Mouse (Mus musculus) ES-Bruce4 (cell line): Measurements from ENCODE around the gene Gm10037. TPM values are rescaled to one million over a fixed set of nuclear protein-coding genes. Genes with fewer than 3 reads are reported as not detected.
"Not testable (repeated sequence)": the region's sequence is repeated elsewhere in the genome, so short reads cannot be mapped to it uniquely, and the experiment has no call there.

Experiments
- H3K27ac ChIP-seq: 2 replicates; pipeline ENCODE4 v1.5.1; 2012; ENCODE audit warnings: low read length, inconsistent platforms; ENCODE audit not compliant: insufficient read depth
- H3K27me3 ChIP-seq: 2 replicates; pipeline ENCODE4 v1.6.1; 2012; ENCODE audit warnings: mild to moderate bottlenecking, low read length, inconsistent platforms; ENCODE audit not compliant: control insufficient read depth, poor library complexity, insufficient read depth, severe bottlenecking
- H3K36me3 ChIP-seq: 2 replicates; pipeline ENCODE4 v1.6.1; 2012; ENCODE audit warnings: inconsistent platforms, mild to moderate bottlenecking, low read length, moderate library complexity; ENCODE audit not compliant: control insufficient read depth, poor library complexity, insufficient read depth, severe bottlenecking
- H3K4me1 ChIP-seq: one replicate; pipeline ENCODE4 v1.8.1; 2011; ENCODE audit warnings: low read length; ENCODE audit not compliant: control insufficient read depth, insufficient read depth
- H3K4me3 ChIP-seq: 2 replicates; pipeline ENCODE4 v1.5.1; 2011; ENCODE audit warnings: low read depth, mild to moderate bottlenecking, low read length
- H3K9ac ChIP-seq: 2 replicates; pipeline ENCODE4 v1.6.1; 2012; ENCODE audit warnings: low read depth, mild to moderate bottlenecking, inconsistent platforms; ENCODE audit not compliant: poor library complexity, severe bottlenecking
- H3K9me3 ChIP-seq: replicated peaks from 2 replicates; pipeline ENCODE4 v1.6.1; 2012; ENCODE audit warnings: mild to moderate bottlenecking, low read length, inconsistent platforms; ENCODE audit not compliant: control insufficient read depth, poor library complexity, insufficient read depth, severe bottlenecking
- CTCF ChIP-seq: IDR thresholded peaks from one replicate; pipeline ENCODE4 v1.8.1; 2011; ENCODE audit warnings: low read depth, low read length
- EP300 ChIP-seq: IDR thresholded peaks from 2 replicates; pipeline ENCODE4 v1.6.1; 2011; ENCODE audit warnings: low read depth, low read length; ENCODE audit not compliant: insufficient read depth
- POLR2A ChIP-seq: IDR thresholded peaks from one replicate; pipeline ENCODE4 v1.8.1; 2011; ENCODE audit warnings: low read length; ENCODE audit not compliant: insufficient read depth
- polyA plus RNA-seq: library from polyadenylated mRNA; stranded (reverse); fragments of >200 nt; gene quantifications from 2 replicates; pipeline ENCODE4 v1.2.4, GENCODE M21; 2011; ENCODE audit warnings: low read depth; ENCODE audit not compliant: missing spikeins, insufficient read depth, insufficient read length

The Gm10037 gene
- polyA plus RNA-seq, 1 experiment = 5.4 TPM

DNA sequence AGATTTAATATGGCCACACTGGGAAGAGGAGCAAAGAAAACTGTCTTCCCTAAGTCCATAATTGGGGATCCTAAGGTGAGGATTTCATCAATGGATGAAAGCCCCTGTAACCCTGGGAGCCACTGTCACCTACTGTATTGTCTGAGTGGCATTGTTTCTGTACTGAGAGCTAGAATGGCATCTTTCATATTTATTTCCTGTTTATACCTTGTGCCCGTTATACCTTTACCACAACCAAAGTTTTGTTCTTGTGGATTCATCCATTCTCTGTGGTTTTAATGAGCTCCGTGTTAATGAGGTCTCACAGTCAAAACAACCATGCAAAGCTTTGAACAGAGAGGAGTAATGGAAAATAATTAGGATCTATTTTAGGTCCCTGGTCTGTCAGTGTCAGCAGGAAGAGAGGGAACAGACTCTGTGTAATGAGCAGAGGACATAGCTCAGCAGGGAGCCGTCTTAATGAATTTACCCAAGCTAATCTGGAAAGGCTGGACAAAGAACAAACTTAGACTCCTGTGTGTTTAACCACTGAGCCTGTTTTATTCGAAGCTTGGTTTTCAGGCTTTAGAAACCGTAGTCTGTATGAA is 34.0 kb downstream of the Gm10037 start:
- TF ChIP-seq EP300 (no peak), CTCF (no peak), POLR2A (no peak)

DNA sequence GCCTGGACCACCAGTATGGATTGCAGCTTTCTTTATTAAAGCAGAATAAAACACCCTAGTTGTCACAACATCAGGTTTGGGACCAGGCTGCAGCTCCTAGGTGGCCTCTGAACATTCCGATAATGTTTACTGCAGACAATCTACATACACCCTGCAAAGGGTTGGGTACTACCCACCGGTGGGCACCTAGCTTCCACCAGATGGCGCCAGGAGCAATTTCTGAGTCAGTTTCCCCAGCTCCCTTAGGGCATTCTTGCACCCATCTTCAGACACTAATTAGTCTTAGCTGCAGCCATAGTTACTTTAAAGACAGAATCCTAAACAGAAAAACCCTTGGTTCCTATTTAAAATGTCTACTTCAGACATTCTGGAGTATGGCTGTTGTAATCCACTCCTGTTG is 37.0 kb downstream of the Gm10037 start:
- H3K4me3 ChIP-seq = no peak overlapping the region
- no peaks in the 10 kb centered on the region for H3K4me1 ChIP-seq
- no peaks in the 10 kb centered on the region for H3K36me3 ChIP-seq
- no peaks in the 10 kb centered on the region for H3K27me3 ChIP-seq
- TF ChIP-seq CTCF (peak; percentile 71), POLR2A (no peak), EP300 (no peak)
- H3K9me3 ChIP-seq = no peaks in the 10 kb centered on the region
- no peak overlapping the region for H3K27ac ChIP-seq
- no peak overlapping the region for H3K9ac ChIP-seq

More for the DNA sequence above, 34.0 kb downstream of the Gm10037 start:
- Histone ChIP-seq H3K9ac (no peak overlapping the region), H3K27me3 (no peaks in the 10 kb centered on the region), H3K36me3 (no peaks in the 10 kb centered on the region), H3K9me3 (no peaks in the 10 kb centered on the region), H3K4me3 (no peak overlapping the region), H3K27ac (no peak overlapping the region; the same call in 1 of the 2 replicates), H3K4me1 (no peaks in the 10 kb centered on the region)

DNA sequence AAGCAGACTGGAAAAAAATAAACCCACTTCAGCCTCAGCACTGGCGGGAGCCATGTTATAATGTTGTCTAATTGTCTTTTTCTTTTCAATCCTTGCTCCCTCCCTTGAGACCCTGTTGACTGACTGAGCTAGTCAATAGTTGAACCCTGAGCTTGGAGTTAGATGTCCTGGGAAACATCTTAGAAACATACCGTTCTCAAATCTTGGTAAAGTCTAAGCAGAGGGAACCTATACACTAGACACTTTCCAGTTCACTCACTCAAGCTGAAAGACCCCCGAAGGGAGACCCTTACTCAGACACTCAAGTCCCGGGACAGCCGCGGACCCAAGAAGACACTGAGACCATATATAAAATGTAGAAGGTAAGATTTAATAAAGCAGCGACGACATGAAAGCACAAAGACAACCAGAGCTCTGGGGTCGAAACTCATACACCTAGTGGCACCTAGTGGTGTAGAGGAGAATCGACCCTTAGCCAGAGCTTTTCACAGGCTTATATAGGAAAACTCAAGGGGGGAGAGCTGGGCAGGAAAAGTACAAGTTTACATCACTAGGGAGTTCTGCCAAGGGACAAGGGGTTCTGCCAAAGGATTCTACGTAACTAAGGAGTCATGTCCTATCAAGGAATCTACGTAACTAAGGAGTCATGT is 45.3 kb downstream of the Gm10037 start:
- H3K27ac ChIP-seq, H3K9me3 ChIP-seq, H3K4me1 ChIP-seq, H3K27me3 ChIP-seq, H3K36me3 ChIP-seq, H3K4me3 ChIP-seq: not testable (repeated sequence)
- H3K9ac ChIP-seq = peak overlapping the region; percentile 61; the same call in 1 of the 2 replicates

DNA sequence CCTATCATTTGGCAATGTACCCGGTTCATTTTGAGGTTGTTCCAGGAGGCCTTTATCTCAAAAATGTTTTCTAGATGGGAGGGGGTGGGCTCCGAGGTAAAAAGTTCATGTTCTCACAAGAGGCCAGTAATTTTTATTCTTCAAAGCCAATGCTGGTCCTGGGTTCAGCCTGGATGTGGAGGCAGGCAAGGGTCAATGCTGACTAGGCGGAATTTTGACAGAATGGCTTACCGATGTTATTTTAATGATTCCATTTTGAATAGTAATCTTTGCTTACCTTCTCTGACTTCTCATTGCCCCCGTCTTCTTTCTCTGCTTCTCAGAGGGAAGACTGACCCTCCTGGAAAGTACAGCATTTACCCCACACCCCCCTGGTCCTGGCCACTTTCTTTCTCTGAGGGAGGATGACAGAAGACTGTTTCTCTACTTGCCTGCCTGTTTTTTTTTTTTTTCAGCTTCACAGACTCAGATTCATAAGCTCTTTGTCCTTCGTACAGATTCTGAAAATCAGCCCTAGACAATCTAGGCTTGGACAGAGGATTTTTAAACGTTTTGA is 45.9 kb downstream of the Gm10037 start:
- no peaks in the 10 kb centered on the region for H3K36me3 ChIP-seq
- TF ChIP-seq CTCF (no peak), POLR2A (no peak), EP300 (no peak)
- no peak overlapping the region for H3K9ac ChIP-seq

DNA sequence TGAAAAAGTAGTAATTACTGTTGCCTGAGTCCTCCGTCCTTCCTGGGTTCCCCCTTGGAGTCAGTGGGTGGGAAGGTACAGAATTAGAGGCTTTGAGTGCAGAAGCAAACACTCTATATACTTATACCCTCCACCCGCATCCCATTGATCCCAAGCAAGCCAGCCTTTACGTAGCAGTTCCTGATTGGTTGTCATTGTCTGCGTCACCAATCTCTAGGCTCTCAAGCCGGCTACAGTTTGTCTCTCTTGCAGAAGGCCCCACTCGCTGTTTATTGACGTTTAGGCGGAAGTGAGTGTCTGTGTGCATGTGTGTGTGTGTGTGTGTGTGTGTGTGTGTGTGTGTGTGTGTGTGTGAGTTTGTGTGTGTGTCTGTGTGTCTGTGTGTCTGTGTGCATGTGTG is 53.1 kb downstream of the Gm10037 start:
- Histone ChIP-seq H3K36me3 (no peaks in the 10 kb centered on the region), H3K4me3 (no peak overlapping the region), H3K9me3 (no peaks in the 10 kb centered on the region), H3K27me3 (no peaks in the 10 kb centered on the region), H3K9ac (no peak overlapping the region), H3K27ac (no peak overlapping the region), H3K4me1 (peaks cover 2% of the 10 kb centered on the region)
- TF ChIP-seq CTCF (no peak), POLR2A (no peak), EP300 (no peak)

More for the DNA sequence above, 45.9 kb downstream of the Gm10037 start:
- no peak overlapping the region for H3K27ac ChIP-seq
- H3K4me3 ChIP-seq = no peak overlapping the region
- no peaks in the 10 kb centered on the region for H3K27me3 ChIP-seq
- no peaks in the 10 kb centered on the region for H3K9me3 ChIP-seq
- no peaks in the 10 kb centered on the region for H3K4me1 ChIP-seq

Other genes with a start within 250 kb of the Gm10037 start
- 10.6 and 11.9 TPM in 2 replicates for gene Zfp729b, start 221.4 kb upstream of the Gm10037 start, polyA plus RNA-seq
- 13.8 and 15.6 TPM in 2 replicates for gene Gm49345, start 193.3 kb upstream of the Gm10037 start, polyA plus RNA-seq
- gene Zfp729a, start 193.3 kb upstream of the Gm10037 start, polyA plus RNA-seq = 10.8 and 11.1 TPM in 2 replicates
- gene Zfp738, start 144.0 kb upstream of the Gm10037 start, polyA plus RNA-seq = 19.1 and 21.6 TPM in 2 replicates
- 12.1 and 12.6 TPM in 2 replicates for gene Zfp65, start 101.9 kb upstream of the Gm10037 start, polyA plus RNA-seq
- 4.4 and 5.5 TPM in 2 replicates for gene Zfp85, start 75.9 kb upstream of the Gm10037 start, polyA plus RNA-seq
- 15.5 and 16.6 TPM in 2 replicates for gene Zfp493, start 51.4 kb upstream of the Gm10037 start, polyA plus RNA-seq
- 4.8 and 5.5 TPM in 2 replicates for gene Zfp273, start 17.4 kb upstream of the Gm10037 start, polyA plus RNA-seq
- not detected in 2 replicates for gene BC048507, start 32.2 kb downstream of the Gm10037 start, polyA plus RNA-seq